Mouse (Mus musculus) erythroblast, embryonic 14.5 days (primary cell): ENCODE data around the gene Gpatch1.

Experiments
- GATA1 ChIP-seq: IDR thresholded peaks from 2 replicates; pipeline ENCODE4 v1.6.1; 2012; ENCODE audit warnings: low read length, inconsistent platforms, mixed read lengths
- TAL1 ChIP-seq: IDR thresholded peaks from 3 replicates; pipeline ENCODE4 v1.6.1; 2012; ENCODE audit warnings: low read length, inconsistent platforms, mixed read lengths

DNA sequence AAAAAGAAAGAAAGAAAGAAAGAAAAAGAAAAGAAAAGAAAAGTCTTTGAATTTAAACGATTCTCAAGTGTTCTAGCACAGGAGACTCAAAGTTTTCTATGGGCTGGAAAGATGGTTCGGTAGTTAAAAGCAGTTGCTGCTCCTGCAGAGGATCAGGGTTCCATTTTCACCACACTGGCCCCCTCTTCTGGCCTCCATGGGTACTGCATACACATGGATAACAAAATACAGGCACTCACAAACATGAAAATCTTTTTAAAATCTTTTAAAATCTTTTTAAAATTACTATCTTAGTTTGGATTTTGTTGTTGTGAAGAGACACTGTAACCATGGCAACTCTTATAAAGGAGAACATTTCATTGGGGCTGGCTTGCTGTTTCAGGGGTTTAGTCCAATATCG, 87.9 kb downstream of the Gpatch1 start:
- no peak for TF ChIP-seq GATA1
- TF ChIP-seq TAL1, result no peak
